ENCODE assay signal across 1 mouse cellular context in genomic region chr3:123348080-123348802, GRCm38 (mm10).
TF ChIP-seq lines count a peak whose summit lies in the region.

No protein-coding gene starts in this region.

TF ChIP-seq in CH12.LX, 34 proteins besides CTCF, POLR2A, EP300 and RAD21 (continued from another document):
- 0 out of 2 replicates have a peak, but pooled peaks have one; percentile 30 for TF ChIP-seq MAFK (IDR thresholded peaks at IDR 0.05; ENCODE audit: insufficient replicate concordance, low read length)
